Mouse (Mus musculus): Measurements from ENCODE around the gene Olfr108. TPM values are rescaled to one million over a fixed set of nuclear protein-coding genes. Genes with fewer than 3 reads are reported as not detected.

Gene Olfr108
- not detected in 2 replicates for polyA plus RNA-seq (2015; fragmentation: Nextera tagmentation; extraction: Ambion mirVana)

GRCm38 (mm10) chr17:37445180-37445579, at the start of gene Olfr108:
Olfr108 (plus strand) TSS chr17:37445480.

DNA sequence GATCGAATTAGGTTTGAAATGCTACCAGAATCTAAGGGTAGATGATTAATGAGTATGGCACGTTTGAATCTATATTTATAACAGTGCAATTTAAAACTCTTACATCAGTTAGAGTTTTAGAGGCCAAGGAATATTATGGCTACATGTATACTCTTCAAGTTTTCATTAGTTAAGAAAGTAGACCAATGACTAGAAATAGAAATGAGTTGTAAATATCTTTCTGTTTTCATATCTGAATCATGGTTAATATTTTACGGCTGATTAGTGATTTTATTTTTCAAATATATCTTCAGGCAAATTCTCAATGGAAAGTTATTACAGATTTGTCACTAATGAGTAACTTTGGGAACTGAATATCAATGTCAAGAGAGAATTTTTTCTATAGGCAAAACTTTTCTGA, 46.4 kb upstream of the Olfr108 start, which contains the start of gene Olfr107:
TSS of gene Olfr107 (plus strand) at position 301 of the 400 bp plus-strand sequence.

DNA sequence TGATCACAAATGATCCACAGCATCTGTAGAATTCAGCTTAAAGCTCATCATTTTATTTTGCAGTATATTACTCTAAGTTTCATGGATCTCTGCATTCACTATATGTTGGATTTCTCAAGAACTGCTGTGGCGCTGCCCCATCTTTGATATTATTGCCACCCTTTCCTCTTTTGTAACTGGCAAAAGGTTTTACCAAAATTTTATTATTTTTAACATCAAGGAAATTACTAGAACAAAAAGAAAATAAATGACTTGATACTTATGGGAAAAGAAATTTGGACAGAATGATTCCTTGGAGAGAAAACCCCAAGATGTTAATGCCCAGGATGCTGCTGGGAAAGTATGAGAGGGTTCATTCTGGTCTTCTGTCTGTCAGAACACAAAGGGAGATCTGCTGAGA, 13.3 kb downstream of the Olfr108 start, which contains the start of gene Olfr109:
TSS of gene Olfr109 (plus strand) at position 301 of the 400 bp plus-strand sequence.

DNA sequence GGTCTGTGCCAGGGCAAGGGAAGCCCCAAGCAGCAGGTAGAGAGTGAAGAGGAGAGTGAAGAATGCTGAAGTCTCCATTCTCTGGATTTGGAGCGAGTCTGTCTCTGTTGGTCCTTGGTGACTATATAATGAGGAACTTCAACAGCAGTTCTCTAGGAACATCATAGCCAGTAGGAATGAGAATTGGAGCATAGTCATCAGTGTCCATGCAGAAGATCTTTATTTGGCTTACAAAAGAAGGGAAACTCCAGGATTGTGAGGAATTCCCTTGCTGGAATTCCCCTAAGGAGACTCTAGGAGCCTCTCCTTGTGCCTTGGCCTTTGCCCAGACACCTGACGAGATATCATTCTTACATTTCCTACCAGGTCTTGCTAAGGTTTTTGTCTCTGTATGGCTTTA, 38.2 kb downstream of the Olfr108 start, which contains the start of gene H2-M2:
TSS of gene H2-M2 (minus strand) at position 101 of the 400 bp plus-strand sequence.

DNA sequence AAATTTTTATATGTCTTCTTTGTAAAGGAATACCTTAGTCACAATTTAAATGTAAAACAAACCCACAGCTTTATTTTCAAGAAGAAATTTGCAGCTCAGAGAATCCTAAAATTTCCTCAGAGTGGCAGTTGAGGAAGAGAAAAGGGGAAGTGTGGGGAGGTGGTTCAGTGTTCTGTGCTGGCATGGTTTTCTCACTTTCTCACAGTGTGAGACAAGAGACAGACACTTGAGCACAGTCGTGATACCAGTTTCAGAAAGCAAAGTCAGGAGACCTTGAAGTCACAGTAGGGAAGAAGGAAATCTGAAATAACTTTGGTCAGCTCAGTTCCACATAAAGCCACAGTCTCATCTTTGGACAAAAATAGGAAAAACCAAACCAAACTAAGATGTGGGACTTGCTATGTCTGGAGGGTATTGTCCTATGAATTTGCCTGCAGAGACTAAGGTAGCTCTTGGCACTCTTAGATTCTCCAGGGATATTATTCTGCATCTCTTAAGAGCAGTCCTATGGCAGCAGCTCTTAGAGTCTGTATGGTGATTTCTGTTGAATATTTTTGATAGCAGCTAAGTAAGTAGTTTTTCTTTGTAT, 46.7 kb downstream of the Olfr108 start, which contains the start of gene Olfr110:
TSS of gene Olfr110 (plus strand) at position 539 of the 589 bp plus-strand sequence.

Other genes with a start within 250 kb of the Olfr108 start
- not detected in 2 replicates for gene Olfr94, start 244.5 kb upstream of the Olfr108 start, polyA plus RNA-seq (2015; fragmentation: Nextera tagmentation; extraction: Ambion mirVana)
- gene Olfr95, start 232.4 kb upstream of the Olfr108 start, polyA plus RNA-seq (2015; fragmentation: Nextera tagmentation; extraction: Ambion mirVana): not detected in 2 replicates
- not detected in 2 replicates for gene Olfr96, start 225.3 kb upstream of the Olfr108 start, polyA plus RNA-seq (2015; fragmentation: Nextera tagmentation; extraction: Ambion mirVana)
- gene Olfr97, start 208.2 kb upstream of the Olfr108 start, polyA plus RNA-seq (2015; fragmentation: Nextera tagmentation; extraction: Ambion mirVana): not detected in 2 replicates
- not detected in 2 replicates for gene Olfr98, start 181.7 kb upstream of the Olfr108 start, polyA plus RNA-seq (2015; fragmentation: Nextera tagmentation; extraction: Ambion mirVana)
- gene H2-M3, start 175.3 kb upstream of the Olfr108 start, polyA plus RNA-seq (2015; fragmentation: Nextera tagmentation; extraction: Ambion mirVana): 9.3 and 9.7 TPM in 2 replicates
- gene Olfr99, start 162.0 kb upstream of the Olfr108 start, polyA plus RNA-seq (2015; fragmentation: Nextera tagmentation; extraction: Ambion mirVana): not detected in 2 replicates
- gene Olfr101, start 141.2 kb upstream of the Olfr108 start, polyA plus RNA-seq (2015; fragmentation: Nextera tagmentation; extraction: Ambion mirVana): not detected in 2 replicates
- not detected in 2 replicates for gene Olfr102, start 128.4 kb upstream of the Olfr108 start, polyA plus RNA-seq (2015; fragmentation: Nextera tagmentation; extraction: Ambion mirVana)
- gene Olfr103, start 105.8 kb upstream of the Olfr108 start, polyA plus RNA-seq (2015; fragmentation: Nextera tagmentation; extraction: Ambion mirVana): not detected in 2 replicates
- gene Olfr104-ps, start 85.9 kb upstream of the Olfr108 start, polyA plus RNA-seq (2015; fragmentation: Nextera tagmentation; extraction: Ambion mirVana): not detected in 2 replicates
- gene Olfr105-ps, start 66.4 kb upstream of the Olfr108 start, polyA plus RNA-seq (2015; fragmentation: Nextera tagmentation; extraction: Ambion mirVana): not detected in 2 replicates
- gene Olfr106-ps, start 55.1 kb upstream of the Olfr108 start, polyA plus RNA-seq (2015; fragmentation: Nextera tagmentation; extraction: Ambion mirVana): not detected in 2 replicates
- not detected in 2 replicates for gene Olfr107, start 46.3 kb upstream of the Olfr108 start, polyA plus RNA-seq (2015; fragmentation: Nextera tagmentation; extraction: Ambion mirVana)
- not detected in 2 replicates for gene Olfr109, start 13.4 kb downstream of the Olfr108 start, polyA plus RNA-seq (2015; fragmentation: Nextera tagmentation; extraction: Ambion mirVana)
- gene H2-M2, start 38.1 kb downstream of the Olfr108 start, polyA plus RNA-seq (2015; fragmentation: Nextera tagmentation; extraction: Ambion mirVana): 0.10 TPM in 1 of 2 replicates, not detected in the other
- gene Olfr110, start 47.0 kb downstream of the Olfr108 start, polyA plus RNA-seq (2015; fragmentation: Nextera tagmentation; extraction: Ambion mirVana): 0.11 TPM in 1 of 2 replicates, not detected in the other
- not detected in 2 replicates for gene Olfr111, start 62.5 kb downstream of the Olfr108 start, polyA plus RNA-seq (2015; fragmentation: Nextera tagmentation; extraction: Ambion mirVana)
- gene Olfr112, start 124.0 kb downstream of the Olfr108 start, polyA plus RNA-seq (2015; fragmentation: Nextera tagmentation; extraction: Ambion mirVana): not detected in 2 replicates
- gene Olfr113, start 132.2 kb downstream of the Olfr108 start, polyA plus RNA-seq (2015; fragmentation: Nextera tagmentation; extraction: Ambion mirVana): not detected in 2 replicates
- not detected in 2 replicates for gene Olfr114, start 147.3 kb downstream of the Olfr108 start, polyA plus RNA-seq (2015; fragmentation: Nextera tagmentation; extraction: Ambion mirVana)
- not detected in 2 replicates for gene Olfr115, start 181.6 kb downstream of the Olfr108 start, polyA plus RNA-seq (2015; fragmentation: Nextera tagmentation; extraction: Ambion mirVana)
- not detected in 2 replicates for gene Olfr116, start 181.7 kb downstream of the Olfr108 start, polyA plus RNA-seq (2015; fragmentation: Nextera tagmentation; extraction: Ambion mirVana)
- gene Olfr117, start 218.3 kb downstream of the Olfr108 start, polyA plus RNA-seq (2015; fragmentation: Nextera tagmentation; extraction: Ambion mirVana): not detected in 2 replicates
- not detected in 2 replicates for gene Olfr118, start 221.5 kb downstream of the Olfr108 start, polyA plus RNA-seq (2015; fragmentation: Nextera tagmentation; extraction: Ambion mirVana)